Mouse (Mus musculus) kidney, postnatal 14 days (tissue): ENCODE measurements around the gene Gm4187.
"Not testable (repeated sequence)": the region's sequence is repeated elsewhere in the genome, so short reads cannot be mapped to it uniquely, and the experiment has no call there.

Experiments used
- DNase-seq: peaks from one replicate; pipeline ENCODE4 v3.0.0; 2022; ENCODE audit warnings: mixed read lengths

The Gm4187 gene

DNA sequence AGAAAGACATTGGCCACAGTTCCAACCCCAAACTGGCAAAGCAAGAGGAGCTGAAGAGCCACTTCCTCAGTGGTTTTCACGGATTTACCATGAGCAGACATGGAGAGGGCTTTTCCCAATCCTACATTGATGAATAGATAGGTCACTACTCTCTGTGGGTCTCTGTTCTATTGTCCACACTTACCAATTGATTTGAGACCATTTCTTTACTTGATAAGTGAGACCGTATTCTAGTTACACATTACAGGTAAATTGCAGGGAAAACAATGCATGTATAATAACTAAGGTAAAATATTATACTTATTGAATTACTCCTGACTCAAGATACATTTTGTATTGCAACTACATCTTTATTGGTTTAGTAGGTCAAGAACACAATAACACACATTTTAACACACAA, at the start of gene Gm4187:
Gm4187 (minus strand) TSS at position 101 of the 400 bp plus-strand sequence.
- DNase-seq: not testable (repeated sequence)

DNA sequence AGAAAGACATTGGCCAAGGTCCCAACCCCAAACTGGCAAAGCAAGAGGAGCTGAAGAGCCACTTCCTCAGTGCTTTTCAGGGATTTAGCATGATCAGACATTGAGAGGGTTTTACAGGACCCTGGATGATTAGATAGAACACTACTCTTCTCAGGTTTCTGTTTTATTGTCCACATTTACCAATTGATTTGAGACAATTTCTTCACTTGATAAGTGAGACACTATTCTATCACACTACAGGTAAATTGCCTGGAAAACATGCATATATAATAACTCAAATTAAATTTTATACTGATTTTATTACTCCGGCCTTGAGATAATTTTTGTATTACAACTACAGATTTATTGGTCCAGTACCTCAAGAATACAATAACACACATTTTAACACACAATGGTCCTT, 41.4 kb upstream of the Gm4187 start, which contains the start of gene Gm8660:
Gm8660 (minus strand) TSS at position 101 of the 400 bp plus-strand sequence.
- DNase-seq: not testable (repeated sequence)
